Mouse (Mus musculus) neural tube, embryonic 12.5 days (tissue): Measurements from ENCODE around the gene Zbtb20. TPM values are rescaled to one million over a fixed set of nuclear protein-coding genes. Genes with fewer than 3 reads are reported as not detected.
A peak's percentile ranks its signal among the peaks of the same experiment; 100 is the strongest.

Experiments
- ATAC-seq: fragments of 200-750 bp; cut with Nextera tagmentation; 2 replicates; pipeline ENCODE4 v1.8.0; 2017; ENCODE audit warnings: low read depth, mild to moderate bottlenecking, moderate TSS enrichment, moderate library complexity; ENCODE audit not compliant: low FRiP score
- H3K27ac ChIP-seq: fragments of 300-500 bp; sonication (generic); 2 replicates; pipeline ENCODE4 v1.5.1; 2016
- H3K27me3 ChIP-seq: fragments of 300-500 bp; sonication (generic); replicated peaks from 2 replicates; pipeline ENCODE4 v1.6.1; 2016; ENCODE audit warnings: mild to moderate bottlenecking
- H3K36me3 ChIP-seq: fragments of 300-500 bp; sonication (generic); 2 replicates; pipeline ENCODE4 v1.6.1; 2016; ENCODE audit warnings: mild to moderate bottlenecking
- H3K4me1 ChIP-seq: fragments of 300-500 bp; sonication (generic); 2 replicates; pipeline ENCODE4 v1.6.1; 2016
- H3K4me2 ChIP-seq: fragments of 300-500 bp; sonication (generic); replicated peaks from 2 replicates; pipeline ENCODE4 v1.6.1; 2016; ENCODE audit warnings: mild to moderate bottlenecking
- H3K4me3 ChIP-seq: fragments of 300-500 bp; sonication (generic); 2 replicates; pipeline ENCODE4 v1.5.1; 2016
- H3K9ac ChIP-seq: fragments of 300-500 bp; sonication (generic); 2 replicates; pipeline ENCODE4 v1.6.1; 2016; ENCODE audit warnings: mild to moderate bottlenecking
- H3K9me3 ChIP-seq: fragments of 300-500 bp; sonication (generic); 2 replicates; pipeline ENCODE4 v1.6.1; 2016; ENCODE audit warnings: mild to moderate bottlenecking
- WGBS: fragments of 180-500 bp; shearing (Covaris S2); methylation state at CpG from one replicate; pipeline ENCODE4 v1.1.7; 2016; 5-methylcytosine and 5-hydroxymethylcytosine counted together
- polyA plus RNA-seq: library from polyadenylated mRNA; unstranded; fragments of >200 nt; fragmentation: Nextera tagmentation; extraction: Ambion mirVana; gene quantifications from 2 replicates; pipeline ENCODE4 v1.2.1, GENCODE M21; 2016

Gene Zbtb20
- polyA plus RNA-seq, 1 experiment from 2014 or later = 65.2 TPM

DNA sequence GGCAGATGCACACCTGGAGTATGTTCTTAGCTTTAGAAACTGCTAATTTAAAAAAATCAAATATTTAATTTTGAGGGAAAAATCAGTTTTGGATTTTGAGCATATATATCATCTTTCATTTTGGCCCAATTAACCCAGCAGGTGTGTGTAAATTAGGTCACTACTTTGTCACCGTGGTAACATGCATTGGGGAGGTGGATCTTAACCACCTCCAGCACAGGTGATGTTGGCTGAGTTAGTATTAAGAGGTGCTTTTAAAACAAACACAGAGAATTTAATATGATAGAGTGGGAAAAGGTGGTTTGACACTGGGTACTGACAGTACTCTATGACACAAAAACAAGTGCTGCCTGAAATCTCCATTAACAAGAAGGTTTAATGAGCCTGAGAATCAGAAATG, 218.5 kb downstream of the Zbtb20 start:
- no peak overlapping the region for H3K4me2 ChIP-seq
- ATAC-seq = no peak
- no peaks in the 10 kb centered on the region for H3K36me3 ChIP-seq
- H3K27me3 ChIP-seq = no peaks in the 10 kb centered on the region
- WGBS = 89% methylated on average over 1 of the region's 1 CpGs
- no peak overlapping the region for H3K9ac ChIP-seq
- H3K4me3 ChIP-seq = no peak overlapping the region
- no peaks in the 10 kb centered on the region for H3K4me1 ChIP-seq
- H3K9me3 ChIP-seq = no peaks in the 10 kb centered on the region
- H3K27ac ChIP-seq = no peak overlapping the region

DNA sequence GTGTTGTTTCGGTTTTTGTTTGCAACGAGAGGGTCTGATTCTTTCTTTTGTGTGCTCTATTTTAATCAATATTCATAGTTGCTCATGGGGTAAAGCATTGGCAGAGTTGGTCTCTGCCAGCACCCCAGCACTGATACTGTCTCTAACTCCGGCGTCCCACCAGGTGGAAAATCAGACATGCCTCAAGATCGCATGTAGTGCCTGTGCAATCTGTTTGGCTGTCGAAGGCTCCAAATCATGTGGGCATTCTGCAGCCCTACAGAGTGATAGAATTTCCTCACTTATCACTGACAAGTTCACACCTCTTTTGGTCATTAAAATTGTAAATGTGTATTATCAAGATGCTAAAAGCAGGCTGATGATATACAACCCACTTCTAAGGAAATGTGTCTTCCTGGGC, 219.1 kb downstream of the Zbtb20 start:
- Histone ChIP-seq H3K4me1 (no peaks in the 10 kb centered on the region), H3K9me3 (no peaks in the 10 kb centered on the region), H3K36me3 (no peaks in the 10 kb centered on the region), H3K27me3 (no peaks in the 10 kb centered on the region), H3K4me2 (no peak overlapping the region), H3K27ac (no peak overlapping the region), H3K4me3 (no peak overlapping the region), H3K9ac (no peak overlapping the region)
- no peak for ATAC-seq
- 79% methylated on average over 6 of the region's 6 CpGs for WGBS

DNA sequence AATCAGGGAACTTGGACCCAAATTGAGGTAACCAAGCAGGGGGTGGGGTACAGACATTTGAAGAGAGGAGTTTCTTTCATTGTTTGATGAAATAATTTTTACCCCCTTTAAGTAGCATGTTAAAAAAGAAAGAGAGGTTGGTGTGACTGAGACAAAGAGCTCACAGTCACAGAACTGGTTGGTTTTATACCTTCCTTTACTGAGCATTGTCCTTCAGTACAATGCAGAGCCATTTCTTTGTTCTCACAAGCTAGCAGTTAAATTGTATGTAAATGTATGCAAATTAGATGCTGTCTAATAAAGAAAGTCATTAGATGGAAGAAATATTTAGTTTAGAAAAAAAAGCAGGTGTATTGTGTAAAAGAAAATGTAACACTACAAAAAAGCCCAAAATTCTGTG, 220.4 kb downstream of the Zbtb20 start:
- Histone ChIP-seq H3K4me1 (no peaks in the 10 kb centered on the region), H3K4me3 (no peak overlapping the region), H3K9ac (no peak overlapping the region), H3K4me2 (no peak overlapping the region), H3K27ac (no peak overlapping the region), H3K36me3 (no peaks in the 10 kb centered on the region), H3K9me3 (no peaks in the 10 kb centered on the region), H3K27me3 (no peaks in the 10 kb centered on the region)
- peak; percentile 68 for ATAC-seq

DNA sequence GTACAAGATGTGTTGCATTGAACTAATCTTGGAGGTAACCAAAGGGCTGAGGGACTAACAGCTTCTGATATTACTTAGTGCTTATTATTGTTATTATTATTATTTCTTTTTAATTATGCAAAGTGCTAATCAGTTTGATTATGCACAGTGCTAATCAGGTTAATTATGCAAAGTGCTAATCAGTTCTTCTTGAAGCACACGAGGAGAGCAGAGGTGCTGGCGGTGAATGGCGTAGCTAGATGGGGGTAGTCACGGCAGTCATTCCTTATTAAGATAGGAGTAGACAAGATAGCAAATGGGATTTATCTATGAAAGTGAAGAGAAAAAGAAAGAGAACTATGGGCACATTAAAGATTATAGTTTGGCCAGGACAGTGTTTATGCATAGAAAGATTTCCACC, 222.5 kb downstream of the Zbtb20 start:
- Histone ChIP-seq H3K36me3 (no peaks in the 10 kb centered on the region), H3K4me1 (no peaks in the 10 kb centered on the region), H3K9ac (no peak overlapping the region), H3K4me3 (no peak overlapping the region), H3K27me3 (no peaks in the 10 kb centered on the region), H3K27ac (no peak overlapping the region), H3K4me2 (no peak overlapping the region), H3K9me3 (no peaks in the 10 kb centered on the region)
- ATAC-seq = no peak
- 80% methylated on average over 4 of the region's 4 CpGs for WGBS

DNA sequence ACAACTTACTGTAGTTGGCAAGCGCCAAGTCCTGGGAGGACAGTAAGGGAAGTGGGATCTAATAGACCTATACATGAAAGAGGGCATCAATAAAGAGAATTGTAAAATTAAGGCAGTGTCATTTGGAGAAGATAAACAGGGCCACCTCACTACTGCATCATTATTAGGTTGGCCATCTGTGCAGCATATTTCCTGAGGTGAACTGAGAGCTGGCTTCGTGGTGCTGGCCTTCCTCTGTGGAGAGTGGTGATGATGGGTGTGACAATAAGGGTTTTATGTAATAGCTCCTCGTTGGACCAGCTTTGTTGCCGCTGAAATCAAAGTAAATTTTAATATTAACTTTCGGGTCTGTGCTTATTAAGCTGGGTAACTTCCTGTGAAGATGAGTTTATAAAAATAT, 223.0 kb downstream of the Zbtb20 start:
- Histone ChIP-seq H3K9me3 (no peaks in the 10 kb centered on the region), H3K9ac (no peak overlapping the region), H3K27me3 (no peaks in the 10 kb centered on the region), H3K4me3 (no peak overlapping the region), H3K27ac (no peak overlapping the region), H3K4me2 (no peak overlapping the region), H3K4me1 (no peaks in the 10 kb centered on the region), H3K36me3 (no peaks in the 10 kb centered on the region)
- no peak for ATAC-seq
- WGBS = 90% methylated on average over 5 of the region's 5 CpGs

DNA sequence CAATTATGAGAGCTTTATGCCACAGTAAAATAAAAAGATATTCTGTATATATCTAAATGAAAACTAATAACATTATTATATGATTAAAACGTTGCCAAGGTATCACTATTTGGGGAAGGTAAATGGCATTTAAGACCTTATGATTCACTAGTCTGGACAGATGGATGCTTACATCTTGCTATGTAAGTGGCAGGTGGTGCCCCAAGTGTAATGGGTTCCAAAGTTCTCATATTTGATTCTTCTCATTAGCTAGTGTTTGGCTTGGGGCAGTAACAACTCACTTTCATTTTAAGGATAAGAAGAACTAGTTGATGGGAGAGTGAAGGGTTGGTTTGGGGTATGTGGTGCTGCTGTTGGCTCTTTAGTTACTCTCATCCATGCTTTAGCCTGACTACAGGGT, 235.6 kb downstream of the Zbtb20 start:
- no peak for ATAC-seq
- WGBS = 87% methylated on average over 1 of the region's 1 CpGs

DNA sequence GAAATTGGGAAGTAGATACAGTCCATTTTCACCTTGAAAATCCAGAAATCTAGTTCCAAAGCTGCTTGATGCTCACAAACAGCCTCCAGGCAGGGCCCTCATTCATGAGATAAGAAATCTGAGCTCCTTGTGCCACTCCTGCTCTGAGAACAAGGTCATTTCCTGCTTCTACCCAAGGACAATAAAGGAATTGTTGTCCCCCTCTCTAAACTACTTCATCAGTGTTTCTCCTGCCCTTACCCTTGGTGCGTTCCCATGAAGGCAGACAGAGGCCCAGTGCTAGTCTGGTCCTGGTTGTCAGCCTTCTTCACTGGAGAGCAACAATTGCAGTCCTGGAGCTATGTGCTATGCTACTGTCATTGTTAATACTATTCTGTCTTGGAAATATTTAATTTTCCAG, 238.3 kb downstream of the Zbtb20 start:
- Histone ChIP-seq H3K27ac (no peak overlapping the region), H3K27me3 (no peaks in the 10 kb centered on the region), H3K9me3 (no peaks in the 10 kb centered on the region), H3K4me1 (no peaks in the 10 kb centered on the region), H3K36me3 (no peaks in the 10 kb centered on the region), H3K4me2 (no peak overlapping the region), H3K9ac (no peak overlapping the region), H3K4me3 (no peak overlapping the region)
- 49% methylated on average over 1 of the region's 1 CpGs for WGBS
- no peak for ATAC-seq

More for the DNA sequence above, 235.6 kb downstream of the Zbtb20 start:
- Histone ChIP-seq H3K4me3 (no peak overlapping the region), H3K9ac (no peak overlapping the region), H3K36me3 (no peaks in the 10 kb centered on the region), H3K9me3 (no peaks in the 10 kb centered on the region), H3K27ac (no peak overlapping the region), H3K27me3 (no peaks in the 10 kb centered on the region), H3K4me1 (no peaks in the 10 kb centered on the region), H3K4me2 (no peak overlapping the region)

DNA sequence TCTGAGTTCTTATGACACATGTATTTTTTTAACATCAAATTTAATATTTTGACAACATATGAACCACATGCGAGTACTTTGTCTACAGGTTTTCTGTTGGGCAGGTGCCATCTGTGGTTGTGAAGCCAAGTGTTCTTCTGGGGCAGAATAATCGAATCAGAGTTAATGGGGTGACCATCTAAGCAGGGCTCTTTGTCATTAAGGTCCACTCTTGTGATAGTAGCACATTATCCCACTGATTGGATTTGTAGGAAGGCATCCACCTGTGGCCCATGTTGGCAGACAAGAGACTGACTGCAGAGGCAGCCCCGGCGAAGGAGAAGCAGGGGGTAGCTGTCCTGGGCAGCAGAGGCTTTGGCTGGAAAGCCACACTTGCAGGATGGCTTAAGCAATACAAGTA, 254.3 kb downstream of the Zbtb20 start:
- WGBS = 80% methylated on average over 4 of the region's 4 CpGs
- no peak for ATAC-seq
- Histone ChIP-seq H3K36me3 (no peaks in the 10 kb centered on the region), H3K4me2 (no peak overlapping the region), H3K27me3 (no peaks in the 10 kb centered on the region), H3K4me3 (no peak overlapping the region), H3K4me1 (peaks cover 8% of the 10 kb centered on the region; the same call in 1 of the 2 replicates), H3K9ac (no peak overlapping the region), H3K9me3 (no peaks in the 10 kb centered on the region), H3K27ac (no peak overlapping the region)

DNA sequence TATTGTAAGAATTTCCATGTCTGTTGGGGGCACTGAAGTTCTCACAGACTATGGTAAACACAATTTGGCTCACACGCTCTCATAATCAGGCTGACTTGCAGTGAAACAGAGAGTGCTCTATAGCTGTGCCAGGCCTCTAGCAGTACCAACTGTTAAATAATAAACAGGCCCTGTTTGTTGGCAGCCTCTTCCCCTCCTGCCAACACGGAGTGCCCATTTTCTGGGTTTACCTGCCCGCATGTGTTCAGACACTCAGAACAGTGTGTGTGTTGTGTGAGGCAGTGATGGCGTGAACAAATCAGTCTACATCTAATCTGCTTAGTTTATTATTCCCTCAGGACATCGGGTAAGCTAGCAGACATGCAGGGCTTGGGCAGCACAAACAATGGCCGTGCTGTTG, 254.9 kb downstream of the Zbtb20 start:
- Histone ChIP-seq H3K4me1 (peaks cover 8% of the 10 kb centered on the region; the same call in 1 of the 2 replicates), H3K4me2 (no peak overlapping the region), H3K9ac (no peak overlapping the region), H3K4me3 (no peak overlapping the region), H3K27ac (no peak overlapping the region), H3K27me3 (no peaks in the 10 kb centered on the region), H3K36me3 (no peaks in the 10 kb centered on the region), H3K9me3 (no peaks in the 10 kb centered on the region)
- ATAC-seq = 0 out of 2 replicates have a peak, but pooled peaks have one; percentile 41
- WGBS = 64% methylated on average over 6 of the region's 6 CpGs

DNA sequence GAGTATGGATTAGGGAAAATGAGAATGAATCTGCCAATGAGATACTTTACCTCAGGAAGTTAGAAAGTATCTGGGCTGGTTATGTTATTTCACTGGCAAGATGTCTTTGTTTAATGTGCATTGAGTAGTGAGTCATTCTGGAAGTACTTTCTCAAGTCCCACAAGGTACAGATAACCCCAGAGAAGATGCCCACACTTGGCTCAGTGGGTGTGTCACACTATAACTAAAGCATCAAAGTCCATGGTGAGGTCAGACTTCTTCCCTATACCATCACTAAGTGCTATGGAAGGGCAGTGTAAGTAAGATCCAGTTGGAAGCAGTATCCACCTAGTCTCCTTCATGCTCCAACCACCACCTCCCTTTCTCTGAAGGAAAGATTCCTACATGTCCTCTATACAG, 255.4 kb downstream of the Zbtb20 start:
- H3K9me3 ChIP-seq = no peaks in the 10 kb centered on the region
- no peak overlapping the region for H3K4me2 ChIP-seq
- no peak for ATAC-seq
- no peaks in the 10 kb centered on the region for H3K36me3 ChIP-seq
- H3K27ac ChIP-seq = no peak overlapping the region
- no peak overlapping the region for H3K4me3 ChIP-seq
- H3K27me3 ChIP-seq = no peaks in the 10 kb centered on the region
- no peak overlapping the region for H3K9ac ChIP-seq
- H3K4me1 ChIP-seq = peaks cover 8% of the 10 kb centered on the region; the same call in 1 of the 2 replicates

DNA sequence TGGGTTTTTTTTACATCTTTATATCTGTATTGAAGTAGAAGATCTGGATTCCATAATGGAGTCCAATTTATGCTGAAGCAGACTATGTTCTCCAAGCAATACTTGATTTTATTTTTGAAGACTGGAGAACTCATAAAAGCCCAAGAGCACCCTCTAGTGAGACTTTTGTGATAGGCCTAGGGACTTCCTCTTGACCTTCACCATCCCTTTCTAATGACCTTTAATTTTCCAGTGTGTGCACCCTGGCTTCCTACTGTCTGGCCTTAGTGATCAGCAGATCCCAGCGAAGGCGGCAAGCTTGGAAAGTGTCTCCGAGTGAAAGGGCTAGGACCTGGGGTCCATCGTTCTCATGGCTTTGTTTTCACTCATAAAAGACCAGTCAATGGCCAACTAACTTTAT, 292.8 kb downstream of the Zbtb20 start:
- ATAC-seq = no peak
- no peaks in the 10 kb centered on the region for H3K27me3 ChIP-seq
- H3K36me3 ChIP-seq = no peaks in the 10 kb centered on the region
- no peaks in the 10 kb centered on the region for H3K4me1 ChIP-seq
- no peaks in the 10 kb centered on the region for H3K9me3 ChIP-seq
- no peak overlapping the region for H3K9ac ChIP-seq
- WGBS = 42% methylated on average over 4 of the region's 4 CpGs
- no peak overlapping the region for H3K4me3 ChIP-seq
- H3K27ac ChIP-seq = no peak overlapping the region
- no peak overlapping the region for H3K4me2 ChIP-seq

DNA sequence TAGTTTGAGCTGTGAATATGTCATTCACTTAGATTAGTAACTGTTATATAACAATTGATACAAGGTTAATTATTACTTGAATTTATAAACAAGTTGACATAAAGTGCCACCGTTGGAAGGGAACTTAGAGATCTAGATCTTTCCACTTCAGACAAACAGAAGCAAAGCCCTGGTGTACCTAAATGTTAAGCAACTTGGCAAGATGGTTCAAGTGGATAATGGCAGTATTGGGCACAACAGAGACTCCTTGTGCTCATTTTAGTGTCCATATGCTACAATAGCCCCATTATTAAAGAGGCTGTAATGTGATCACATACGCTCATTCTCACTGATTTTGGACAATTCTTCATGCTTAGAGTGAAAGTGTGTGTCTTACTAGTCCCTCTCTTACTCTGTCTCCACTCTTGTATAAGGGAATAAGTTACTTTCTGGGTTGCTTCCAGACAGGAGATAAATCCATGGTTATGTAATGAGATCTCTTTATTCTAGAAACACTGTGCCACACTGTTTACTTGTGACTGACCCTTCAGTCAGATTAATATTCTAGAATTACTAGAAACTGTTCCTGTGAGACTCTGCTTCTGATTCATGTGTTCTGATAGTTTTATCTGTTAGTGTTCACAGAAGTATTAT, 293.7 kb downstream of the Zbtb20 start:
- Histone ChIP-seq H3K9me3 (no peaks in the 10 kb centered on the region), H3K27ac (no peak overlapping the region), H3K4me1 (no peaks in the 10 kb centered on the region), H3K9ac (no peak overlapping the region), H3K4me2 (no peak overlapping the region), H3K27me3 (no peaks in the 10 kb centered on the region), H3K4me3 (no peak overlapping the region), H3K36me3 (no peaks in the 10 kb centered on the region)
- WGBS = 73% methylated on average over 2 of the region's 2 CpGs
- ATAC-seq = no peak

DNA sequence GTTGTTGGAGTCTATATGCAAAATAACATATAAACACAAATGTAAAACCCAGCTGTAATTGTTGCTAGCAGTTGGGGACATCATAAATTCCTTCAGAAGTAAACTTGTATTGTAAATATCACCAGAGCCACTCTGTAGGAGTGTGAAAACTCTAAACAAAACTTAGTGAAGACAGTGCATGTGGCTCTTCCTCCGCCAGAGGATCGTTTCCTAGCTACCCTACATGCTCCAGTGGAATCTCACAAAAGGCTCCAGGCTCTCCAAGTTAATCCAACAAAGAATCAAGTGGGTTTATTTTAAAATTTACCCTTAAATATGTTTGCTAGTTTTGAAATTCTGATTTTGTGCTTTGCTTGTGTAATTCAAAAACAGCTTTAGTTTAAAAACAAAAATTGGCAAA, 296.5 kb downstream of the Zbtb20 start:
- 25% methylated on average over 2 of the region's 2 CpGs for WGBS
- no peaks in the 10 kb centered on the region for H3K27me3 ChIP-seq
- no peaks in the 10 kb centered on the region for H3K4me1 ChIP-seq
- no peak for ATAC-seq
- H3K4me3 ChIP-seq = no peak overlapping the region
- no peak overlapping the region for H3K4me2 ChIP-seq
- no peak overlapping the region for H3K9ac ChIP-seq
- no peak overlapping the region for H3K27ac ChIP-seq
- H3K36me3 ChIP-seq = no peaks in the 10 kb centered on the region
- no peaks in the 10 kb centered on the region for H3K9me3 ChIP-seq
